Mouse (Mus musculus): ENCODE measurements at regions not wholly inside any gene's neighbourhood (a gene's known extent, or its start where the extent isn't known, plus 50 kb on each side); places are given as distances from the start of the nearest gene placed in this dataset.

- ATAC-seq (ENCODE audit: insufficient read depth): no peak
- Histone ChIP-seq H3K9ac (replicated peaks) (no peak overlapping the region), H3K27me3 (ENCODE audit: control insufficient read depth, insufficient read depth, low read length) (no peaks in the 10 kb centered on the region), H3K4me3 (ENCODE audit: insufficient read depth in 1 of 2, low read depth in 2 of 2, low read length in 2 of 2) (no peak overlapping the region), H3K27ac (no peak overlapping the region), H3K36me3 (replicated peaks; ENCODE audit: control insufficient read depth, insufficient read depth, low read depth) (no peaks in the 10 kb centered on the region), H3K4me2 (ENCODE audit: low read depth) (no peak overlapping the region), H3K9me3 (ENCODE audit: control insufficient read depth, low read length) (no peaks in the 10 kb centered on the region), H3K4me1 (replicated peaks; ENCODE audit: control insufficient read depth in 2 of 2, insufficient read depth in 2 of 2, low read length in 1 of 2) (no peaks in the 10 kb centered on the region)
- 53% methylated on average over 9 of the region's 9 CpGs for WGBS (ENCODE audit: insufficient replicate concordance)
- DNase-seq (ENCODE audit: low read depth in 3 of 3, low spot score in 3 of 3): no peak
- TF ChIP-seq CTCF (IDR thresholded peaks at IDR 0.05; ENCODE audit: low read depth): no peak
- TF ChIP-seq EP300 (IDR thresholded peaks at IDR 0.05; ENCODE audit: low read depth): no peak
Measured at GRCm38 (mm10) chr8:36009565-36009964, 244.0 kb downstream of the Gm19410 start.

- no peak overlapping the region for H3K4me2 ChIP-seq (ENCODE audit: low read depth)
- H3K9ac ChIP-seq (replicated peaks): no peak overlapping the region
- no peaks in the 10 kb centered on the region for H3K36me3 ChIP-seq (replicated peaks; ENCODE audit: control insufficient read depth, insufficient read depth, low read depth)
- no peak for ATAC-seq (ENCODE audit: insufficient read depth)
- no peaks in the 10 kb centered on the region for H3K9me3 ChIP-seq (ENCODE audit: control insufficient read depth, low read length)
- no peak overlapping the region for H3K27ac ChIP-seq
- 51% methylated on average over 11 of the region's 11 CpGs for WGBS (ENCODE audit: insufficient replicate concordance)
- DNase-seq (ENCODE audit: low read depth in 3 of 3, low spot score in 3 of 3): no peak
- no peaks in the 10 kb centered on the region for H3K27me3 ChIP-seq (ENCODE audit: control insufficient read depth, insufficient read depth, low read length)
- no peaks in the 10 kb centered on the region for H3K4me1 ChIP-seq (replicated peaks; ENCODE audit: control insufficient read depth in 2 of 2, insufficient read depth in 2 of 2, low read length in 1 of 2)
- no peak for TF ChIP-seq CTCF (IDR thresholded peaks at IDR 0.05; ENCODE audit: low read depth)
- H3K4me3 ChIP-seq (ENCODE audit: insufficient read depth in 1 of 2, low read depth in 2 of 2, low read length in 2 of 2): no peak overlapping the region
Measured at GRCm38 (mm10) chr8:36010446-36011217, 245.0 kb downstream of the Gm19410 start.

- ATAC-seq (ENCODE audit: insufficient read depth) (no peak), DNase-seq (ENCODE audit: low read depth in 3 of 3, low spot score in 3 of 3) (no peak)
- Histone ChIP-seq H3K9me3 (ENCODE audit: control insufficient read depth, low read length) (no peaks in the 10 kb centered on the region), H3K9ac (replicated peaks) (no peak overlapping the region), H3K27me3 (ENCODE audit: control insufficient read depth, insufficient read depth, low read length) (no peaks in the 10 kb centered on the region), H3K36me3 (replicated peaks; ENCODE audit: control insufficient read depth, insufficient read depth, low read depth) (no peaks in the 10 kb centered on the region), H3K4me1 (replicated peaks; ENCODE audit: control insufficient read depth in 2 of 2, insufficient read depth in 2 of 2, low read length in 1 of 2) (no peaks in the 10 kb centered on the region), H3K27ac (no peak overlapping the region), H3K4me2 (ENCODE audit: low read depth) (no peak overlapping the region), H3K4me3 (ENCODE audit: insufficient read depth in 1 of 2, low read depth in 2 of 2, low read length in 2 of 2) (no peak overlapping the region)
- no peak for TF ChIP-seq EP300 (IDR thresholded peaks at IDR 0.05; ENCODE audit: low read depth)
- TF ChIP-seq CTCF (IDR thresholded peaks at IDR 0.05; ENCODE audit: low read depth): no peak
- 70% methylated on average over 8 of the region's 8 CpGs for WGBS (ENCODE audit: insufficient replicate concordance)
Measured at GRCm38 (mm10) chr8:36014862-36015261, 249.3 kb downstream of the Gm19410 start.

GRCm38 (mm10) chr8:36016321-36017114 is 250.9 kb downstream of the Gm19410 start:
- Histone ChIP-seq H3K27me3 (ENCODE audit: control insufficient read depth, insufficient read depth, low read length) (no peaks in the 10 kb centered on the region), H3K36me3 (replicated peaks; ENCODE audit: control insufficient read depth, insufficient read depth, low read depth) (no peaks in the 10 kb centered on the region), H3K9me3 (ENCODE audit: control insufficient read depth, low read length) (no peaks in the 10 kb centered on the region), H3K9ac (replicated peaks) (no peak overlapping the region), H3K4me1 (replicated peaks; ENCODE audit: control insufficient read depth in 2 of 2, insufficient read depth in 2 of 2, low read length in 1 of 2) (no peaks in the 10 kb centered on the region), H3K4me3 (ENCODE audit: insufficient read depth in 1 of 2, low read depth in 2 of 2, low read length in 2 of 2) (no peak overlapping the region), H3K4me2 (ENCODE audit: low read depth) (no peak overlapping the region), H3K27ac (no peak overlapping the region)
- WGBS (ENCODE audit: insufficient replicate concordance): 65% methylated on average over 20 of the region's 20 CpGs
- DNase-seq (ENCODE audit: low read depth in 3 of 3, low spot score in 3 of 3): no peak
- TF ChIP-seq EP300 (IDR thresholded peaks at IDR 0.05; ENCODE audit: low read depth): no peak
- TF ChIP-seq CTCF (IDR thresholded peaks at IDR 0.05; ENCODE audit: low read depth): no peak
- ATAC-seq (ENCODE audit: insufficient read depth): no peak

- TF ChIP-seq CTCF (IDR thresholded peaks at IDR 0.05; ENCODE audit: low read depth): no peak
- no peak for TF ChIP-seq EP300 (IDR thresholded peaks at IDR 0.05; ENCODE audit: low read depth)
- ATAC-seq (ENCODE audit: insufficient read depth): no peak
- DNase-seq (ENCODE audit: low read depth in 3 of 3, low spot score in 3 of 3): no peak
- Histone ChIP-seq H3K27me3 (ENCODE audit: control insufficient read depth, insufficient read depth, low read length) (no peaks in the 10 kb centered on the region), H3K4me3 (ENCODE audit: insufficient read depth in 1 of 2, low read depth in 2 of 2, low read length in 2 of 2) (no peak overlapping the region), H3K27ac (no peak overlapping the region), H3K36me3 (replicated peaks; ENCODE audit: control insufficient read depth, insufficient read depth, low read depth) (no peaks in the 10 kb centered on the region), H3K9ac (replicated peaks) (no peak overlapping the region), H3K9me3 (ENCODE audit: control insufficient read depth, low read length) (no peaks in the 10 kb centered on the region), H3K4me1 (replicated peaks; ENCODE audit: control insufficient read depth in 2 of 2, insufficient read depth in 2 of 2, low read length in 1 of 2) (no peaks in the 10 kb centered on the region), H3K4me2 (ENCODE audit: low read depth) (no peak overlapping the region)
- WGBS (ENCODE audit: insufficient replicate concordance): 24% methylated on average over 15 of the region's 15 CpGs
Measured at GRCm38 (mm10) chr8:36018993-36019753, 253.6 kb downstream of the Gm19410 start.

All from liver, embryonic 14.5 days (tissue).